Mouse (Mus musculus) cerebellum, adult 9-10 months (tissue): ENCODE measurements around the gene Trim8.

Source experiments
- DNase-seq: peaks from one replicate; pipeline ENCODE4 v3.0.0; 2022

The Trim8 gene

GRCm38 (mm10) chr19:46525691-46526631 lies 24.5 kb downstream of the Trim8 start:
- DNase-seq: no peak

- no peak for DNase-seq
These were observed 26.4 kb downstream of the Trim8 start for GRCm38 (mm10) chr19:46527632-46528528.

GRCm38 (mm10) chr19:46528529-46529213 lies 27.2 kb downstream of the Trim8 start:
- peak; percentile 79 for DNase-seq

GRCm38 (mm10) chr19:46529601-46530448 lies 28.3 kb downstream of the Trim8 start:
- no peak for DNase-seq

- DNase-seq: no peak
These were observed 29.0 kb downstream of the Trim8 start for GRCm38 (mm10) chr19:46530449-46530990.

- no peak for DNase-seq
These were observed 29.8 kb downstream of the Trim8 start for GRCm38 (mm10) chr19:46531071-46532030.

GRCm38 (mm10) chr19:46532031-46532688 lies 30.7 kb downstream of the Trim8 start:
- DNase-seq: no peak

GRCm38 (mm10) chr19:46533066-46533465 lies 31.6 kb downstream of the Trim8 start:
- DNase-seq: no peak

- DNase-seq: no peak
These were observed 32.0 kb downstream of the Trim8 start for GRCm38 (mm10) chr19:46533525-46533924.

GRCm38 (mm10) chr19:46534542-46535098 lies 33.1 kb downstream of the Trim8 start:
- no peak for DNase-seq

GRCm38 (mm10) chr19:46537357-46537756 lies 35.9 kb downstream of the Trim8 start:
- DNase-seq: no peak

- DNase-seq: no peak
These were observed 36.7 kb downstream of the Trim8 start for GRCm38 (mm10) chr19:46538213-46538612.

GRCm38 (mm10) chr19:46542750-46543149 lies 41.2 kb downstream of the Trim8 start:
- DNase-seq: no peak

- DNase-seq: no peak
These were observed 46.1 kb downstream of the Trim8 start for GRCm38 (mm10) chr19:46547565-46547964.

- no peak for DNase-seq
These were observed 46.6 kb downstream of the Trim8 start for GRCm38 (mm10) chr19:46548110-46548509.

- no peak for DNase-seq
These were observed 48.9 kb downstream of the Trim8 start for GRCm38 (mm10) chr19:46550385-46550784.

GRCm38 (mm10) chr19:46552496-46552895 lies 51.0 kb downstream of the Trim8 start:
- no peak for DNase-seq

- no peak for DNase-seq
These were observed 52.0 kb downstream of the Trim8 start for GRCm38 (mm10) chr19:46553541-46553955.

- DNase-seq: no peak
These were observed 56.5 kb downstream of the Trim8 start for GRCm38 (mm10) chr19:46558009-46558408.
